Mouse (Mus musculus): Measurements from ENCODE around the gene Atf6.

DNA sequence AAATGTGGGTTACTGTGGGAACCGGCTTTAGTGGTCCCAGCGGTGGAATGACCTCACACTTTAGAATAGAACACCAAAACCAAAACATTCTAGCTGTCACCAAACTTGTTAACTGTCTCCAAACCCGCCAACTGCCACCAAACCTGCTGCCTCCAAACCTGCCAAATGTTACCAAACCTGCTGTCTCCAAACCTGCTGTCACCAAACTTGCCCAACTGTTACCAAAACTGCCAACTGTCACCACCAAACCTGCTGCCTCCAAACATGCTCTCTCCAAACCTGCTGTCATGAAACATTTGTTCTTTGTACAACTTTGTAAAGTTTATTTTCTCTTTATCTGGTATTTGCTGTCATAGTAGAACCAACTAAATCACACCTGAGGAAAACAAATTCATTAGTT lies 132.7 kb downstream of the Atf6 start:
- no peak for TF ChIP-seq CTCF (IDR thresholded peaks at IDR 0.05; ENCODE audit: low read depth, low read length)
- no peak for TF ChIP-seq POLR2A (IDR thresholded peaks at IDR 0.05; ENCODE audit: extremely low read depth, insufficient read depth, low read length)

All from liver, adult 2 months (tissue).